In genomic region chr2:70259357-70260000, GRCm38 (mm10) we compare ENCODE assay signal across 7 mouse cellular contexts.
DNase-seq lines count a peak whose midpoint lies in the region; ATAC-seq and TF ChIP-seq lines count a peak whose summit lies in the region.

No protein-coding gene starts in this region.

- H3K27ac ChIP-seq in embryonic facial prominence, embryonic 11.5 days (replicated peaks; ENCODE audit: low read depth, low read length): no peak overlapping the region
- no peak overlapping the region for H3K27ac ChIP-seq in lung, postnatal 0 days (ENCODE audit: low read length)

- no peaks in the 10 kb centered on the region for H3K27me3 ChIP-seq in embryonic facial prominence, embryonic 11.5 days (ENCODE audit: control insufficient read depth, insufficient read depth, low read length)
- no peaks in the 10 kb centered on the region for H3K27me3 ChIP-seq in lung, postnatal 0 days (replicated peaks; ENCODE audit: insufficient read depth, low read length)

- peak; percentile 68 for TF ChIP-seq CTCF in lung, postnatal 0 days (IDR thresholded peaks at IDR 0.05)

- H3K4me2 ChIP-seq in embryonic facial prominence, embryonic 11.5 days (ENCODE audit: low read depth, low read length): no peak overlapping the region
- H3K4me2 ChIP-seq in lung, postnatal 0 days (replicated peaks; ENCODE audit: low read depth, low read length): no peak overlapping the region

- no peaks in the 10 kb centered on the region for H3K36me3 ChIP-seq in embryonic facial prominence, embryonic 11.5 days (replicated peaks; ENCODE audit: control insufficient read depth, insufficient read depth, low read depth, low read length)
- no peaks in the 10 kb centered on the region for H3K36me3 ChIP-seq in lung, postnatal 0 days (ENCODE audit: insufficient read depth, low read length)

- no peak for TF ChIP-seq EP300 in lung, postnatal 0 days (IDR thresholded peaks at IDR 0.05)

- H3K9ac ChIP-seq in embryonic facial prominence, embryonic 11.5 days (replicated peaks; ENCODE audit: low read length): no peak overlapping the region
- no peak overlapping the region for H3K9ac ChIP-seq in lung, postnatal 0 days (replicated peaks; ENCODE audit: low read depth)

- H3K4me3 ChIP-seq in embryonic facial prominence, embryonic 11.5 days (ENCODE audit: low read depth, low read length): no peak overlapping the region
- H3K4me3 ChIP-seq in lung, postnatal 0 days (ENCODE audit: low read depth, low read length): no peak overlapping the region

- DNase-seq in layer of hippocampus, adult 18-20 months (ENCODE audit: low spot score in 2 of 2): peak; percentile 11 to 44
- DNase-seq in layer of hippocampus, postnatal 25 days (ENCODE audit: extremely low spot score in 1 of 2, low spot score in 1 of 2): no peak
- peak; percentile 36 for DNase-seq in adipocyte (ENCODE audit: low spot score)
- peak; percentile 72 for DNase-seq in embryonic facial prominence, embryonic 11.5 days (ENCODE audit: low spot score)
- DNase-seq in lung, postnatal 0 days (ENCODE audit: low spot score): peak; percentile 76
- DNase-seq in thymus, postnatal 25 days: no peak
- DNase-seq in spleen, adult 12 weeks (ENCODE audit: low spot score): no peak

- no peak; the same call in 1 of the 2 replicates for ATAC-seq in embryonic facial prominence, embryonic 11.5 days (replicated peaks; ENCODE audit: insufficient number of reproducible peaks, low FRiP score, low TSS enrichment, low read depth)
- no peak; the same call in 1 of the 2 replicates for ATAC-seq in lung, postnatal 0 days

- 27% methylated on average over 8 of the region's 8 CpGs for WGBS in embryonic facial prominence, embryonic 11.5 days
- 11% methylated on average over 8 of the region's 8 CpGs for WGBS in lung, postnatal 0 days

- no peaks in the 10 kb centered on the region for H3K9me3 ChIP-seq in embryonic facial prominence, embryonic 11.5 days (replicated peaks; ENCODE audit: control insufficient read depth, low read length)
- H3K9me3 ChIP-seq in lung, postnatal 0 days (ENCODE audit: low read length): no peaks in the 10 kb centered on the region

- no peaks in the 10 kb centered on the region for H3K4me1 ChIP-seq in embryonic facial prominence, embryonic 11.5 days (ENCODE audit: control insufficient read depth, insufficient read depth, low read length)
- H3K4me1 ChIP-seq in lung, postnatal 0 days (ENCODE audit: insufficient read depth, low read depth, low read length): no peaks in the 10 kb centered on the region

Comparison
In these comparisons a context has a peak if more than half of its experiments do, and no peak if none do; other contexts are left out.
1. DNase-seq: peak in layer of hippocampus, adult 18-20 months (2 of 2), adipocyte (single experiment), embryonic facial prominence, embryonic 11.5 days (single experiment) and lung, postnatal 0 days (single experiment); none in layer of hippocampus, postnatal 25 days (0 of 2), thymus, postnatal 25 days (single experiment) and spleen, adult 12 weeks (single experiment).